Mouse (Mus musculus) neural tube, embryonic 13.5 days (tissue): ENCODE measurements around the gene Tmem19. TPM values are rescaled to one million over a fixed set of nuclear protein-coding genes. Genes with fewer than 3 reads are reported as not detected.
"Not testable (repeated sequence)": the region's sequence is repeated elsewhere in the genome, so short reads cannot be mapped to it uniquely, and the experiment has no call there.

Experiments used
- ATAC-seq: fragments of 200-750 bp; cut with Nextera tagmentation; 2 replicates; pipeline ENCODE4 v1.8.0; 2017; ENCODE audit warnings: low read depth, mild to moderate bottlenecking, moderate TSS enrichment, moderate library complexity
- H3K27ac ChIP-seq: fragments of 300-500 bp; sonication (generic); replicated peaks from 2 replicates; pipeline ENCODE4 v1.5.1; 2015; ENCODE audit warnings: moderate library complexity, mild to moderate bottlenecking, inconsistent platforms
- H3K27me3 ChIP-seq: fragments of 300-500 bp; sonication (generic); 2 replicates; pipeline ENCODE4 v1.6.1; 2015; ENCODE audit warnings: mild to moderate bottlenecking, inconsistent platforms
- H3K36me3 ChIP-seq: fragments of 300-500 bp; sonication (generic); 2 replicates; pipeline ENCODE4 v1.6.1; 2015; ENCODE audit warnings: mild to moderate bottlenecking, inconsistent platforms
- H3K4me1 ChIP-seq: fragments of 300-500 bp; sonication (generic); replicated peaks from 2 replicates; pipeline ENCODE4 v1.6.1; 2015; ENCODE audit warnings: inconsistent platforms
- H3K4me2 ChIP-seq: fragments of 300-500 bp; sonication (generic); 2 replicates; pipeline ENCODE4 v1.6.1; 2015; ENCODE audit warnings: inconsistent platforms, mild to moderate bottlenecking, moderate library complexity
- H3K4me3 ChIP-seq: fragments of 300-500 bp; sonication (generic); 2 replicates; pipeline ENCODE4 v1.5.1; 2015; ENCODE audit warnings: mild to moderate bottlenecking, inconsistent platforms
- H3K9ac ChIP-seq: fragments of 300-500 bp; sonication (generic); 2 replicates; pipeline ENCODE4 v1.6.1; 2015; ENCODE audit warnings: moderate library complexity, mild to moderate bottlenecking, inconsistent platforms
- H3K9me3 ChIP-seq: fragments of 300-500 bp; sonication (generic); 2 replicates; pipeline ENCODE4 v1.6.1; 2016; ENCODE audit warnings: inconsistent platforms
- WGBS: fragments of 180-500 bp; shearing (Covaris S2); methylation state at CpG from one replicate; pipeline ENCODE4 v1.1.7; 2015; 5-methylcytosine and 5-hydroxymethylcytosine counted together
- polyA plus RNA-seq: library from polyadenylated mRNA; unstranded; fragments of >200 nt; fragmentation: Nextera tagmentation; extraction: Ambion mirVana; gene quantifications from 2 replicates; pipeline ENCODE4 v1.2.1, GENCODE M21; 2015

Gene Tmem19
- polyA plus RNA-seq, 1 experiment from 2014 or later = 34.8 TPM

- no peaks in the 10 kb centered on the region for H3K4me1 ChIP-seq
- H3K4me3 ChIP-seq = no peak overlapping the region
- H3K27ac ChIP-seq = no peak overlapping the region
- H3K9me3 ChIP-seq = no peaks in the 10 kb centered on the region
- H3K9ac ChIP-seq = no peak overlapping the region
- no peaks in the 10 kb centered on the region for H3K27me3 ChIP-seq
- no peak overlapping the region for H3K4me2 ChIP-seq
- H3K36me3 ChIP-seq = peaks cover 69% of the 10 kb centered on the region
- WGBS = 86% methylated on average over 4 of the region's 4 CpGs
- ATAC-seq = no peak
These were observed 19.4 kb downstream of the Tmem19 start for GRCm38 (mm10) chr10:115342771-115343425.

- Histone ChIP-seq H3K4me2 (no peak overlapping the region), H3K27me3 (no peaks in the 10 kb centered on the region), H3K4me3 (no peak overlapping the region), H3K4me1 (no peaks in the 10 kb centered on the region), H3K9ac (no peak overlapping the region), H3K36me3 (peaks cover 50% of the 10 kb centered on the region), H3K9me3 (no peaks in the 10 kb centered on the region), H3K27ac (no peak overlapping the region)
- 93% methylated on average over 7 of the region's 7 CpGs for WGBS
- no peak for ATAC-seq
These were observed 22.4 kb downstream of the Tmem19 start for GRCm38 (mm10) chr10:115339820-115340328.

- no peak overlapping the region for H3K4me2 ChIP-seq
- no peak overlapping the region for H3K4me3 ChIP-seq
- no peak for ATAC-seq
- no peak overlapping the region for H3K9ac ChIP-seq
- H3K27me3 ChIP-seq = no peaks in the 10 kb centered on the region
- WGBS = 87% methylated on average over 4 of the region's 4 CpGs
- H3K9me3 ChIP-seq = no peaks in the 10 kb centered on the region
- H3K36me3 ChIP-seq = peaks cover 30% of the 10 kb centered on the region
- no peaks in the 10 kb centered on the region for H3K4me1 ChIP-seq
- H3K27ac ChIP-seq = no peak overlapping the region
These were observed 25.4 kb downstream of the Tmem19 start for GRCm38 (mm10) chr10:115336901-115337300.

- Histone ChIP-seq H3K4me1 (no peaks in the 10 kb centered on the region), H3K4me3 (no peak overlapping the region), H3K9me3 (no peaks in the 10 kb centered on the region), H3K27ac (no peak overlapping the region), H3K27me3 (no peaks in the 10 kb centered on the region), H3K9ac (no peak overlapping the region), H3K36me3 (no peaks in the 10 kb centered on the region), H3K4me2 (no peak overlapping the region)
- ATAC-seq = no peak
- 88% methylated on average over 9 of the region's 9 CpGs for WGBS
These were observed 28.8 kb downstream of the Tmem19 start for GRCm38 (mm10) chr10:115333528-115333927.

GRCm38 (mm10) chr10:115332997-115333396 is 29.3 kb downstream of the Tmem19 start:
- Histone ChIP-seq H3K36me3 (no peaks in the 10 kb centered on the region), H3K9ac (no peak overlapping the region), H3K27ac (no peak overlapping the region), H3K4me1 (no peaks in the 10 kb centered on the region), H3K4me3 (no peak overlapping the region), H3K4me2 (no peak overlapping the region), H3K9me3 (no peaks in the 10 kb centered on the region), H3K27me3 (no peaks in the 10 kb centered on the region)
- WGBS = 88% methylated on average over 4 of the region's 4 CpGs
- no peak for ATAC-seq

GRCm38 (mm10) chr10:115332420-115332952 is 29.8 kb downstream of the Tmem19 start:
- H3K9ac ChIP-seq = no peak overlapping the region
- H3K36me3 ChIP-seq = no peaks in the 10 kb centered on the region
- no peak overlapping the region for H3K4me3 ChIP-seq
- WGBS = 88% methylated on average over 8 of the region's 8 CpGs
- H3K4me1 ChIP-seq = no peaks in the 10 kb centered on the region
- H3K4me2 ChIP-seq = no peak overlapping the region
- no peaks in the 10 kb centered on the region for H3K27me3 ChIP-seq
- no peak for ATAC-seq
- H3K9me3 ChIP-seq = no peaks in the 10 kb centered on the region
- no peak overlapping the region for H3K27ac ChIP-seq

GRCm38 (mm10) chr10:115329010-115329530 is 33.2 kb downstream of the Tmem19 start:
- Histone ChIP-seq H3K9ac (no peak overlapping the region), H3K4me3 (no peak overlapping the region), H3K27me3 (no peaks in the 10 kb centered on the region), H3K4me1 (0 out of 2 replicates have a peak, but pooled peaks cover 4% of the 10 kb centered on the region), H3K9me3 (no peaks in the 10 kb centered on the region), H3K4me2 (no peak overlapping the region), H3K27ac (no peak overlapping the region), H3K36me3 (no peaks in the 10 kb centered on the region)
- no peak for ATAC-seq
- WGBS = 81% methylated on average over 3 of the region's 3 CpGs

GRCm38 (mm10) chr10:115328514-115328913 is 33.8 kb downstream of the Tmem19 start:
- no peak for ATAC-seq
- Histone ChIP-seq H3K9me3 (no peaks in the 10 kb centered on the region), H3K4me3 (no peak overlapping the region), H3K4me1 (0 out of 2 replicates have a peak, but pooled peaks cover 4% of the 10 kb centered on the region), H3K27ac (no peak overlapping the region), H3K36me3 (no peaks in the 10 kb centered on the region), H3K4me2 (no peak overlapping the region), H3K27me3 (no peaks in the 10 kb centered on the region), H3K9ac (no peak overlapping the region)
- WGBS = 75% methylated on average over 6 of the region's 6 CpGs

- H3K36me3 ChIP-seq = no peaks in the 10 kb centered on the region
- no peak for ATAC-seq
- H3K27me3 ChIP-seq = no peaks in the 10 kb centered on the region
- no peak overlapping the region for H3K4me2 ChIP-seq
- WGBS = 9% methylated on average over 6 of the region's 6 CpGs
- no peak overlapping the region for H3K9ac ChIP-seq
- H3K4me1 ChIP-seq = 0 out of 2 replicates have a peak, but pooled peaks cover 4% of the 10 kb centered on the region
- H3K9me3 ChIP-seq = no peaks in the 10 kb centered on the region
- no peak overlapping the region for H3K4me3 ChIP-seq
- H3K27ac ChIP-seq = no peak overlapping the region
These were observed 39.0 kb downstream of the Tmem19 start for GRCm38 (mm10) chr10:115323295-115323694.

GRCm38 (mm10) chr10:115321317-115322035 is 40.8 kb downstream of the Tmem19 start:
- no peak overlapping the region for H3K4me3 ChIP-seq
- H3K4me1 ChIP-seq = peaks cover 5% of the 10 kb centered on the region; the same call in 1 of the 2 replicates
- H3K9me3 ChIP-seq = no peaks in the 10 kb centered on the region
- no peaks in the 10 kb centered on the region for H3K27me3 ChIP-seq
- WGBS = 79% methylated on average over 5 of the region's 5 CpGs
- H3K36me3 ChIP-seq = no peaks in the 10 kb centered on the region
- ATAC-seq = no peak
- no peak overlapping the region for H3K9ac ChIP-seq
- H3K4me2 ChIP-seq = no peak overlapping the region
- H3K27ac ChIP-seq = no peak overlapping the region

- H3K9ac ChIP-seq, H3K4me2 ChIP-seq, H3K27ac ChIP-seq, ATAC-seq, H3K27me3 ChIP-seq, H3K36me3 ChIP-seq, H3K4me3 ChIP-seq, H3K9me3 ChIP-seq: not testable (repeated sequence)
- WGBS = 62% methylated on average over 3 of the region's 3 CpGs
- H3K4me1 ChIP-seq = peaks cover 17% of the 10 kb centered on the region
These were observed 43.9 kb downstream of the Tmem19 start for GRCm38 (mm10) chr10:115318388-115318787.

GRCm38 (mm10) chr10:115316313-115316712 is 46.0 kb downstream of the Tmem19 start:
- H3K4me1 ChIP-seq = peaks cover 36% of the 10 kb centered on the region
- H3K27me3 ChIP-seq = no peaks in the 10 kb centered on the region
- H3K9ac ChIP-seq = peak overlapping the region; percentile 96; the same call in 1 of the 2 replicates
- no peaks in the 10 kb centered on the region for H3K36me3 ChIP-seq
- peak overlapping the region; percentile 78 for H3K4me2 ChIP-seq
- H3K9me3 ChIP-seq = no peaks in the 10 kb centered on the region
- H3K4me3 ChIP-seq = peak overlapping the region; percentile 96
- peak overlapping the region; percentile 97 for H3K27ac ChIP-seq
- WGBS = 59% methylated on average over 11 of the region's 11 CpGs
- no peak for ATAC-seq
